Mouse (Mus musculus): Measurements from ENCODE around the gene Usp43. TPM values are rescaled to one million over a fixed set of nuclear protein-coding genes. Genes with fewer than 3 reads are reported as not detected.

Gene Usp43
- total and polyA plus RNA-seq, 3 experiments, result not detected

DNA sequence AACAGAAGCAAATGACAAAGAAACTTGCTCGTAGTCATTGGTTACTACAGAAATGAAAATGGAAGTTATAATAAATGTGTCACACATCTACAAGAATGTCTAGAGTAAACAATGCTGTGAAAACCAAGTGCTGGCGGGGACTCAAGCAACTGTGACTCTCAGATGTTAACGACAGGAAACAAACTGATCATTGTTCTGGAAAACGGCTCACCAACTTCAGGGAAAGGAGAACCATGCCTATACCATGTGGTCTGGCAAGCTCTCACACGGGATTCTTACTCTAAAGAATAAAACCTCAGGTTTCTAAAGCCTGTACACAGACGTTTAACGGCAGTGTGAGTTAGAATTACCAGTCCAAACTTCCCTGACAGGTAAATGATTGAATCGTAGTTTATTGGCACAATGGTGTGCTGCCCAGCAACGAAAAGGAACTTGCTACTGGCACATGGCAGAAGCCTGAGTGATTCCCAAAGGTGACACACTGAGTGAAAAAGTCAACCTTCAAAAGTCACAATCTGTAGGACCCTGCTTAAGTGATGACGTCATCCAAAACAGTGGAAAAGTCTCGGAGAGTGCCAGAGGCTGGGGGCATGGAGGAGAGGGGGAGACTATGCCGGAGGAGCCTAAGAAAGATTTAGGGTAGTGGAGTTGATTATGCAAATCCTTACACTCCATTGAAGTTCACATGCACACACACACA lies 93.4 kb downstream of the Usp43 start:
- no peak overlapping the region for H3K27ac ChIP-seq (ENCODE audit: insufficient read depth, low read depth)
- H3K4me1 ChIP-seq (ENCODE audit: control insufficient read depth in 1 of 2, insufficient read depth in 2 of 2), result peaks cover 0 to 4% of the 10 kb centered on the region in 2 experiments; a peak in 1 of 4 replicates
- DNase-seq (ENCODE audit: extremely low read depth), result no peak
- no peak overlapping the region for H3K4me2 ChIP-seq (ENCODE audit: insufficient read depth, low read depth, poor library complexity, severe bottlenecking)
- no peak overlapping the region for H3K4me3 ChIP-seq (replicated peaks in 1 of 3; ENCODE audit: low read depth in 2 of 3, low read length in 2 of 3, poor library complexity in 1 of 3)
- in situ Hi-C loops (cut with MboI; ENCODE audit: low pct_ligation_motif_present, low pct_unique_long_range_greater_than_20kb, low sequenced_read_pairs) (no loop called here), dilution Hi-C loops (cut with MboI; ENCODE audit: extremely low pct_ligation_motif_present, extremely low pct_unique_long_range_greater_than_20kb, low sequenced_read_pairs) (no loop called here)
- H3K27me3 ChIP-seq (replicated peaks), result peaks cover 6% of the 10 kb centered on the region
- no peak for TF ChIP-seq CHD2 (IDR thresholded peaks at IDR 0.05; ENCODE audit: low read length)
- no peak for TF ChIP-seq POLR2AphosphoS2 (IDR thresholded peaks at IDR 0.05; ENCODE audit: low read depth, low read length)
- no peak for TF ChIP-seq PAX5 (IDR thresholded peaks at IDR 0.05; ENCODE audit: low read length)
- no peak for TF ChIP-seq NRF1 (IDR thresholded peaks at IDR 0.05; ENCODE audit: low read depth, low read length)
- TF ChIP-seq RCOR1 (conservative IDR thresholded peaks at IDR 0.05; ENCODE audit: low read depth, low read length), result no peak
- no peak for TF ChIP-seq USF2 (conservative IDR thresholded peaks at IDR 0.05; ENCODE audit: low read depth, low read length)
- TF ChIP-seq JUN (IDR thresholded peaks at IDR 0.05; ENCODE audit: insufficient read depth, low read depth, low read length), result no peak
- no peak for TF ChIP-seq JUND (conservative IDR thresholded peaks at IDR 0.05; ENCODE audit: low read depth, low read length)
- TF ChIP-seq RAD21 (IDR thresholded peaks at IDR 0.05; ENCODE audit: low read depth, low read length), result no peak
- no peak for TF ChIP-seq MAX (IDR thresholded peaks at IDR 0.05; ENCODE audit: low read length)
- no peak for TF ChIP-seq E2F4 (IDR thresholded peaks at IDR 0.05; ENCODE audit: insufficient replicate concordance, low read depth, low read length)
- TF ChIP-seq CTCF (conservative IDR thresholded peaks at IDR 0.05 in 1 of 2, IDR thresholded peaks at IDR 0.05 in 1 of 2; ENCODE audit: low read depth in 2 of 2, low read length in 2 of 2), result no peak
- TF ChIP-seq UBTF (IDR thresholded peaks at IDR 0.05; ENCODE audit: low read depth, low read length), result no peak
- no peak for TF ChIP-seq GABPA (IDR thresholded peaks at IDR 0.05; ENCODE audit: insufficient replicate concordance, low read depth, low read length)
- no peak for TF ChIP-seq MXI1 (IDR thresholded peaks at IDR 0.05; ENCODE audit: low read depth, low read length)
- TF ChIP-seq MEF2A (IDR thresholded peaks at IDR 0.05; ENCODE audit: borderline replicate concordance, low read depth, low read length), result no peak
- no peak for TF ChIP-seq TBP (conservative IDR thresholded peaks at IDR 0.05; ENCODE audit: low read depth, low read length)
- H3K79me2 ChIP-seq (replicated peaks; ENCODE audit: control insufficient read depth, extremely low read depth, insufficient read depth, poor library complexity, severe bottlenecking), result no peaks in the 10 kb centered on the region
- no peaks in the 10 kb centered on the region for H3K9me3 ChIP-seq (replicated peaks; ENCODE audit: low read length)
- no peaks in the 10 kb centered on the region for H3K36me3 ChIP-seq (replicated peaks in 1 of 2; ENCODE audit: control insufficient read depth in 1 of 2, insufficient read depth in 1 of 2, low read length in 1 of 2)
- no peak overlapping the region for H3K9ac ChIP-seq (ENCODE audit: insufficient read depth, low read depth)

DNA sequence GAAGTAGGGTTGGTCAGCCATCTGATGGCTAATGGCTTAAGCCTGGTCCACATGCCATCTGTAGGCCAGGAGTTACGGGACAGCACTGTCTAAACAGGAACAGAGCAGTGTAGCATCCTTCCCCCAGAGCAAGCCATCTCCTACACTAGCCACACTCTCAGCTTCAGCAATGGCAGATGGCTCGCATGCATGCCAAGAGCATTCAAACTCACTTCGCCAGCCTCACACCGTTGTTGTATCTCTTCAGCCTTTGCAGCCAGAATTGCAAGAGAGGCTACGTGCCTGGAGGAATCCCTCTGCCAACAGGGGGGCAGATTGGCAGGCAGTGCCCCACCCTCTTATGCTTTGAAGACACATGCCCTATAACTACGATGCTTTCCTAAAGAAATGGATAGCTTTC lies 100.4 kb downstream of the Usp43 start:
- H3K79me2 ChIP-seq (replicated peaks; ENCODE audit: control insufficient read depth, extremely low read depth, insufficient read depth, poor library complexity, severe bottlenecking), result no peaks in the 10 kb centered on the region
- no peak overlapping the region for H3K9ac ChIP-seq (ENCODE audit: insufficient read depth, low read depth)
- no peaks in the 10 kb centered on the region for H3K9me3 ChIP-seq (replicated peaks; ENCODE audit: low read length)
- H3K27me3 ChIP-seq (replicated peaks), result peaks cover 21% of the 10 kb centered on the region
- dilution Hi-C loops (cut with MboI; ENCODE audit: extremely low pct_ligation_motif_present, extremely low pct_unique_long_range_greater_than_20kb, low sequenced_read_pairs) (no loop called here), in situ Hi-C loops (cut with MboI; ENCODE audit: low pct_ligation_motif_present, low pct_unique_long_range_greater_than_20kb, low sequenced_read_pairs) (no loop called here)
- no peak overlapping the region for H3K4me3 ChIP-seq (replicated peaks in 1 of 3; ENCODE audit: low read depth in 2 of 3, low read length in 2 of 3, poor library complexity in 1 of 3)
- H3K4me2 ChIP-seq (ENCODE audit: insufficient read depth, low read depth, poor library complexity, severe bottlenecking), result no peak overlapping the region
- no peak for DNase-seq (ENCODE audit: extremely low read depth)
- H3K36me3 ChIP-seq (replicated peaks in 1 of 2; ENCODE audit: control insufficient read depth in 1 of 2, insufficient read depth in 1 of 2, low read length in 1 of 2), result no peaks in the 10 kb centered on the region
- TF ChIP-seq SMC3 (IDR thresholded peaks at IDR 0.05; ENCODE audit: low read depth, low read length) (no peak), MXI1 (IDR thresholded peaks at IDR 0.05; ENCODE audit: low read depth, low read length) (no peak), NRF1 (IDR thresholded peaks at IDR 0.05; ENCODE audit: low read depth, low read length) (no peak), JUN (IDR thresholded peaks at IDR 0.05; ENCODE audit: insufficient read depth, low read depth, low read length) (no peak), MYC (IDR thresholded peaks at IDR 0.05; ENCODE audit: low read depth, low read length) (no peak), ZMIZ1 (IDR thresholded peaks at IDR 0.05; ENCODE audit: low read depth, low read length) (no peak), MEF2A (IDR thresholded peaks at IDR 0.05; ENCODE audit: borderline replicate concordance, low read depth, low read length) (no peak), USF2 (conservative IDR thresholded peaks at IDR 0.05; ENCODE audit: low read depth, low read length) (no peak), GABPA (IDR thresholded peaks at IDR 0.05; ENCODE audit: insufficient replicate concordance, low read depth, low read length) (no peak), MAZ (IDR thresholded peaks at IDR 0.05; ENCODE audit: low read depth, low read length) (no peak), RAD21 (IDR thresholded peaks at IDR 0.05; ENCODE audit: low read depth, low read length) (no peak), IRF4 (IDR thresholded peaks at IDR 0.05; ENCODE audit: low read depth, low read length) (no peak), CHD1 (IDR thresholded peaks at IDR 0.05; ENCODE audit: low read depth, low read length) (no peak), PAX5 (IDR thresholded peaks at IDR 0.05; ENCODE audit: low read length) (no peak), TBP (conservative IDR thresholded peaks at IDR 0.05; ENCODE audit: low read depth, low read length) (no peak), USF1 (IDR thresholded peaks at IDR 0.05; ENCODE audit: low read depth, low read length) (no peak), JUND (conservative IDR thresholded peaks at IDR 0.05; ENCODE audit: low read depth, low read length) (no peak), SIN3A (IDR thresholded peaks at IDR 0.05; ENCODE audit: low read length) (no peak), HCFC1 (IDR thresholded peaks at IDR 0.05; ENCODE audit: low read depth, low read length) (no peak), RCOR1 (conservative IDR thresholded peaks at IDR 0.05; ENCODE audit: low read depth, low read length) (no peak)
- no peak overlapping the region for H3K27ac ChIP-seq (ENCODE audit: insufficient read depth, low read depth)
- H3K4me1 ChIP-seq (ENCODE audit: control insufficient read depth in 1 of 2, insufficient read depth in 2 of 2), result peaks cover 3 to 5% of the 10 kb centered on the region in 2 experiments; a peak in 2 of 4 replicates
